Mouse (Mus musculus): Measurements from ENCODE around the gene Fscn1. TPM values are rescaled to one million over a fixed set of nuclear protein-coding genes. Genes with fewer than 3 reads are reported as not detected.
A peak's percentile ranks its signal among the peaks of the same experiment; 100 is the strongest.

Fscn1 gene
- polyA plus RNA-seq, 1 experiment from 2014 or later, result 42.0 TPM

DNA sequence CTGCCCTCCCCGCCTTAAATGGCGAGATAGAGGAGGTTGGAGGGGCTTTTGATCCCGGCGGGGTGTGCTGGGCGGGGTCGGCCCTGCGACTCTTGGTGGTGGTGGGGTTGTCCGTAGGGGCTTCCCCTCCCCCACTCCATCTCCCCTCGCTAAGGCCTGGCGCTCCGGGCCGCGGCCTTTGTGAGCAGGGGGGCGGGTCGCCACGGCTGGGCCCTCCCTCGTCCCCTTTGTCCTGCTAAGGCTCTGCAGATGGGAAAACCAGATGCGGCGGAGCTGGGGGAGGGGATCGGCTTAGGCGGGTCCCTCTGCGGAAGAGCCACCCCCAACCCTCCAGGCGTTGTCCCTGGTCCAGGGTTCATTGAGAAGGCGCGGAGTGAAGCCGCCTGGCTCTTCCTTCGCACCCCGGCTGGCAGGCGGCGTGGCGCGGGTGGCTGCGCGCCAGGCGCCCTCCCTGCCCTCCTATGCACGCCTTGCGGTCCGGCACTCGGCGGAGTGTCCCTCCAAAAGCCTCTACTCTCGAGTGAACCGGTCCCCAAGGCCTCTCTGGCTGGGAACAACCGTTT lies 1.8 kb downstream of the Fscn1 start:
- peaks cover 6% of the 10 kb centered on the region; the same call in 1 of the 2 replicates for H3K4me1 ChIP-seq (replicated peaks; ENCODE audit: control insufficient read depth, insufficient read depth)
- H3K4me2 ChIP-seq (replicated peaks; ENCODE audit: low read depth), result peak overlapping the region; percentile 69
- peak; percentile 63; the same call in 1 of the 2 replicates for ATAC-seq (ENCODE audit: low FRiP score, low TSS enrichment)
- peak overlapping the region; percentile 90 for H3K27ac ChIP-seq (replicated peaks)
- no peaks in the 10 kb centered on the region for H3K9me3 ChIP-seq (ENCODE audit: control insufficient read depth, low read length)
- no peaks in the 10 kb centered on the region for H3K27me3 ChIP-seq (ENCODE audit: control insufficient read depth, insufficient read depth, low read length)
- TF ChIP-seq EP300 (optimal IDR thresholded peaks at IDR 0.05) (no peak), CTCF (IDR thresholded peaks at IDR 0.05; ENCODE audit: low read depth) (no peak)
- no peaks in the 10 kb centered on the region for H3K36me3 ChIP-seq (ENCODE audit: control insufficient read depth, insufficient read depth, low read length)
- peak overlapping the region; percentile 72 for H3K4me3 ChIP-seq (ENCODE audit: low read depth, low read length)
- DNase-seq (ENCODE audit: low spot score), result peak; percentile 58
- under 1% methylated on average over 41 of the region's 43 CpGs for WGBS
- peak overlapping the region; percentile 81 for H3K9ac ChIP-seq (ENCODE audit: low read length)

- Histone ChIP-seq H3K27me3 (ENCODE audit: control insufficient read depth, insufficient read depth, low read length) (no peaks in the 10 kb centered on the region), H3K4me1 (replicated peaks; ENCODE audit: control insufficient read depth, insufficient read depth) (peaks cover 6% of the 10 kb centered on the region; the same call in 1 of the 2 replicates), H3K9me3 (ENCODE audit: control insufficient read depth, low read length) (no peaks in the 10 kb centered on the region), H3K4me2 (replicated peaks; ENCODE audit: low read depth) (peak overlapping the region; percentile 69), H3K27ac (replicated peaks) (peak overlapping the region; percentile 90), H3K4me3 (ENCODE audit: low read depth, low read length) (peak overlapping the region; percentile 72), H3K9ac (ENCODE audit: low read length) (peak overlapping the region; percentile 81), H3K36me3 (ENCODE audit: control insufficient read depth, insufficient read depth, low read length) (no peaks in the 10 kb centered on the region)
- 4% methylated on average over 10 of the region's 11 CpGs for WGBS
- ATAC-seq (ENCODE audit: low FRiP score, low TSS enrichment), result peak; percentile 11; the same call in 1 of the 2 replicates
- DNase-seq (ENCODE audit: low spot score), result peak; percentile 59
- TF ChIP-seq EP300 (optimal IDR thresholded peaks at IDR 0.05), result no peak
- TF ChIP-seq CTCF (IDR thresholded peaks at IDR 0.05; ENCODE audit: low read depth), result no peak
These were observed 2.4 kb downstream of the Fscn1 start for GRCm38 (mm10) chr5:142962444-142962961.

GRCm38 (mm10) chr5:142963003-142963704 lies 3.0 kb downstream of the Fscn1 start:
- peak overlapping the region; percentile 72 for H3K4me3 ChIP-seq (ENCODE audit: low read depth, low read length)
- TF ChIP-seq CTCF (IDR thresholded peaks at IDR 0.05; ENCODE audit: low read depth) (no peak), EP300 (optimal IDR thresholded peaks at IDR 0.05) (no peak)
- DNase-seq (ENCODE audit: low spot score) (peak; percentile 76), ATAC-seq (ENCODE audit: low FRiP score, low TSS enrichment) (peak; percentile 55)
- H3K4me2 ChIP-seq (replicated peaks; ENCODE audit: low read depth), result peak overlapping the region; percentile 69
- 12% methylated on average over 11 of the region's 13 CpGs for WGBS
- H3K9ac ChIP-seq (ENCODE audit: low read length), result peak overlapping the region; percentile 47
- no peaks in the 10 kb centered on the region for H3K36me3 ChIP-seq (ENCODE audit: control insufficient read depth, insufficient read depth, low read length)
- peaks cover 6% of the 10 kb centered on the region; the same call in 1 of the 2 replicates for H3K4me1 ChIP-seq (replicated peaks; ENCODE audit: control insufficient read depth, insufficient read depth)
- no peaks in the 10 kb centered on the region for H3K27me3 ChIP-seq (ENCODE audit: control insufficient read depth, insufficient read depth, low read length)
- no peaks in the 10 kb centered on the region for H3K9me3 ChIP-seq (ENCODE audit: control insufficient read depth, low read length)
- peak overlapping the region; percentile 90 for H3K27ac ChIP-seq (replicated peaks)

- ATAC-seq (ENCODE audit: low FRiP score, low TSS enrichment) (no peak), DNase-seq (ENCODE audit: low spot score) (peak; percentile 54)
- peak overlapping the region; percentile 90 for H3K27ac ChIP-seq (replicated peaks)
These were observed 3.8 kb downstream of the Fscn1 start for GRCm38 (mm10) chr5:142963705-142964494.

DNA sequence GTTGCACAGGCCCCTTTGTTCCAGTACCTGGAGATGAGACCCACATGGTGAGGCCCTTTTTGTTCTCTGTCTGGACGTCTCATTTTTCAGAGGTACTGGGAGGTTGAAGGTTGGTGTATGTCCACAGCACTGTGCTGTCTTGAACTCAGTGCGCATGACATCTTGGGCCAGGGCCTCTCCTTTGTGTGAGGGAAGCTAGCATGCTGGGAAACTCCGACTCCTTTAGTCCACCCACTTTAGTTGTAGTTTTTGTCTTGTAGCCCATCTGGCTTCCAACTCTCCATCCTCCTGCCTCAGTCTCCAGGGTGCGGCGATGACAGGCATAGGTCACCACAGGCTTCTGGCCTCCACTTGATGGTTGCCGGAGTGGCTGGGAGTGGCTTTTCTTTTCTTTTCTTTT lies 4.5 kb downstream of the Fscn1 start:
- 76% methylated on average over 6 of the region's 6 CpGs for WGBS
- Histone ChIP-seq H3K36me3 (ENCODE audit: control insufficient read depth, insufficient read depth, low read length) (peaks cover 1% of the 10 kb centered on the region; the same call in 1 of the 2 replicates), H3K4me1 (replicated peaks; ENCODE audit: control insufficient read depth, insufficient read depth) (peaks cover 6% of the 10 kb centered on the region; the same call in 1 of the 2 replicates), H3K9ac (ENCODE audit: low read length) (no peak overlapping the region), H3K9me3 (ENCODE audit: control insufficient read depth, low read length) (no peaks in the 10 kb centered on the region), H3K4me3 (ENCODE audit: low read depth, low read length) (no peak overlapping the region), H3K27ac (replicated peaks) (no peak overlapping the region), H3K4me2 (replicated peaks; ENCODE audit: low read depth) (peak overlapping the region; percentile 69; the same call in 1 of the 2 replicates), H3K27me3 (ENCODE audit: control insufficient read depth, insufficient read depth, low read length) (no peaks in the 10 kb centered on the region)
- TF ChIP-seq CTCF (IDR thresholded peaks at IDR 0.05; ENCODE audit: low read depth) (no peak), EP300 (optimal IDR thresholded peaks at IDR 0.05) (no peak)
- DNase-seq (ENCODE audit: low spot score), result no peak
- ATAC-seq (ENCODE audit: low FRiP score, low TSS enrichment), result no peak

More at GRCm38 (mm10) chr5:142963705-142964494, 3.8 kb downstream of the Fscn1 start:
- H3K4me1 ChIP-seq (replicated peaks; ENCODE audit: control insufficient read depth, insufficient read depth), result peaks cover 6% of the 10 kb centered on the region; the same call in 1 of the 2 replicates
- H3K4me2 ChIP-seq (replicated peaks; ENCODE audit: low read depth), result peak overlapping the region; percentile 69
- peak overlapping the region; percentile 72 for H3K4me3 ChIP-seq (ENCODE audit: low read depth, low read length)
- H3K27me3 ChIP-seq (ENCODE audit: control insufficient read depth, insufficient read depth, low read length), result no peaks in the 10 kb centered on the region
- H3K9ac ChIP-seq (ENCODE audit: low read length), result 0 out of 2 replicates have a peak overlapping the region, but pooled peaks have one; percentile 35
- no peak for TF ChIP-seq CTCF (IDR thresholded peaks at IDR 0.05; ENCODE audit: low read depth)
- H3K9me3 ChIP-seq (ENCODE audit: control insufficient read depth, low read length), result no peaks in the 10 kb centered on the region
- WGBS, result 25% methylated on average over 17 of the region's 17 CpGs
- no peaks in the 10 kb centered on the region for H3K36me3 ChIP-seq (ENCODE audit: control insufficient read depth, insufficient read depth, low read length)

All from stomach, postnatal 0 days (tissue).